Mouse (Mus musculus): ENCODE measurements around the gene Nprl3. TPM values are rescaled to one million over a fixed set of nuclear protein-coding genes. Genes with fewer than 3 reads are reported as not detected.

Nprl3 gene
- polyA plus RNA-seq, 1 experiment from 2014 or later: 42.6 TPM

- no peaks in the 10 kb centered on the region; the same call in 1 of the 2 replicates for H3K4me1 ChIP-seq
- H3K4me3 ChIP-seq: no peak overlapping the region
- no peak overlapping the region for H3K27ac ChIP-seq (replicated peaks)
- no peak for DNase-seq (ENCODE audit: low spot score)
- 79% methylated on average over 12 of the region's 12 CpGs for WGBS
- peaks cover 39% of the 10 kb centered on the region for H3K27me3 ChIP-seq (ENCODE audit: low read depth, poor library complexity, severe bottlenecking)
- H3K36me3 ChIP-seq: no peaks in the 10 kb centered on the region
- H3K9me3 ChIP-seq (replicated peaks): no peaks in the 10 kb centered on the region
These were observed 11.0 kb upstream of the Nprl3 start for GRCm38 (mm10) chr11:32278458-32278957.

- Histone ChIP-seq H3K36me3 (no peaks in the 10 kb centered on the region), H3K27me3 (ENCODE audit: low read depth, poor library complexity, severe bottlenecking) (peaks cover 39% of the 10 kb centered on the region), H3K4me1 (no peaks in the 10 kb centered on the region; the same call in 1 of the 2 replicates), H3K4me3 (no peak overlapping the region), H3K27ac (replicated peaks) (no peak overlapping the region), H3K9me3 (replicated peaks) (no peaks in the 10 kb centered on the region)
- no peak for DNase-seq (ENCODE audit: low spot score)
- 72% methylated on average over 21 of the region's 21 CpGs for WGBS
These were observed 10.4 kb upstream of the Nprl3 start for GRCm38 (mm10) chr11:32277736-32278457.

GRCm38 (mm10) chr11:32276347-32276746, 8.8 kb upstream of the Nprl3 start, which contains the start of gene Hba-x:
Hba-x (plus strand) TSS chr11:32276400.
- WGBS: 72% methylated on average over 3 of the region's 3 CpGs
- no peak for DNase-seq (ENCODE audit: low spot score)
- peak within 1 kb of the TSS; percentile 42; the same call in 1 of the 2 replicates for H3K27ac ChIP-seq (replicated peaks)

GRCm38 (mm10) chr11:32271178-32271577, 3.7 kb upstream of the Nprl3 start:
- Histone ChIP-seq H3K27me3 (ENCODE audit: low read depth, poor library complexity, severe bottlenecking) (0 out of 2 replicates have a peak, but pooled peaks cover 11% of the 10 kb centered on the region), H3K9me3 (replicated peaks) (no peaks in the 10 kb centered on the region), H3K27ac (replicated peaks) (no peak overlapping the region), H3K4me3 (no peak overlapping the region), H3K36me3 (no peaks in the 10 kb centered on the region), H3K4me1 (peaks cover 17% of the 10 kb centered on the region)
- DNase-seq (ENCODE audit: low spot score): no peak
- 55% methylated on average over 4 of the region's 4 CpGs for WGBS

More at GRCm38 (mm10) chr11:32276347-32276746, 8.8 kb upstream of the Nprl3 start, which contains the start of gene Hba-x:
- no peaks in the 10 kb centered on the region; the same call in 1 of the 2 replicates for H3K4me1 ChIP-seq
- H3K4me3 ChIP-seq: no peak within 1 kb of the TSS
- peaks cover 41% of the 10 kb centered on the region for H3K27me3 ChIP-seq (ENCODE audit: low read depth, poor library complexity, severe bottlenecking)
- no peaks in the 10 kb centered on the region for H3K36me3 ChIP-seq
- H3K9me3 ChIP-seq (replicated peaks): no peaks in the 10 kb centered on the region

- 82% methylated on average over 5 of the region's 5 CpGs for WGBS
- Histone ChIP-seq H3K4me3 (no peak overlapping the region), H3K36me3 (no peaks in the 10 kb centered on the region), H3K27ac (replicated peaks) (peak overlapping the region; percentile 97), H3K27me3 (ENCODE audit: low read depth, poor library complexity, severe bottlenecking) (0 out of 2 replicates have a peak, but pooled peaks cover 9% of the 10 kb centered on the region), H3K4me1 (peaks cover 21% of the 10 kb centered on the region), H3K9me3 (replicated peaks) (no peaks in the 10 kb centered on the region)
- DNase-seq (ENCODE audit: low spot score): no peak
These were observed 1.4 kb upstream of the Nprl3 start for GRCm38 (mm10) chr11:32268952-32269351.

- DNase-seq (ENCODE audit: low spot score): no peak
- Histone ChIP-seq H3K4me3 (peak overlapping the region; percentile 78), H3K9me3 (replicated peaks) (no peaks in the 10 kb centered on the region), H3K27ac (replicated peaks) (peak overlapping the region; percentile 97), H3K27me3 (ENCODE audit: low read depth, poor library complexity, severe bottlenecking) (0 out of 2 replicates have a peak, but pooled peaks cover 9% of the 10 kb centered on the region), H3K4me1 (peaks cover 21% of the 10 kb centered on the region), H3K36me3 (peaks cover 2% of the 10 kb centered on the region; the same call in 1 of the 2 replicates)
- WGBS: 22% methylated on average over 5 of the region's 5 CpGs
These were observed 457 bp upstream of the Nprl3 start for GRCm38 (mm10) chr11:32267964-32268363.

GRCm38 (mm10) chr11:32266776-32267175, 731 bp downstream of the Nprl3 start:
- Histone ChIP-seq H3K4me1 (peaks cover 21% of the 10 kb centered on the region), H3K27ac (replicated peaks) (peak overlapping the region; percentile 97), H3K27me3 (ENCODE audit: low read depth, poor library complexity, severe bottlenecking) (0 out of 2 replicates have a peak, but pooled peaks cover 9% of the 10 kb centered on the region), H3K36me3 (peaks cover 13% of the 10 kb centered on the region), H3K9me3 (replicated peaks) (no peaks in the 10 kb centered on the region), H3K4me3 (peak overlapping the region; percentile 78)
- DNase-seq (ENCODE audit: low spot score): no peak
- WGBS: 32% methylated on average over 6 of the region's 6 CpGs

GRCm38 (mm10) chr11:32266194-32266593, 1.3 kb downstream of the Nprl3 start:
- DNase-seq (ENCODE audit: low spot score): no peak
- peak overlapping the region; percentile 14; the same call in 1 of the 2 replicates for H3K4me3 ChIP-seq
- H3K27ac ChIP-seq (replicated peaks): 0 out of 2 replicates have a peak overlapping the region, but pooled peaks have one; percentile 17
- peaks cover 15% of the 10 kb centered on the region for H3K36me3 ChIP-seq
- H3K9me3 ChIP-seq (replicated peaks): no peaks in the 10 kb centered on the region
- 0 out of 2 replicates have a peak, but pooled peaks cover 5% of the 10 kb centered on the region for H3K27me3 ChIP-seq (ENCODE audit: low read depth, poor library complexity, severe bottlenecking)
- peaks cover 21% of the 10 kb centered on the region for H3K4me1 ChIP-seq
- 95% methylated on average over 6 of the region's 6 CpGs for WGBS

- no peak for DNase-seq (ENCODE audit: low spot score)
- Histone ChIP-seq H3K27me3 (ENCODE audit: low read depth, poor library complexity, severe bottlenecking) (0 out of 2 replicates have a peak, but pooled peaks cover 5% of the 10 kb centered on the region), H3K36me3 (peaks cover 25% of the 10 kb centered on the region), H3K27ac (replicated peaks) (no peak overlapping the region), H3K4me3 (no peak overlapping the region), H3K9me3 (replicated peaks) (no peaks in the 10 kb centered on the region), H3K4me1 (peaks cover 21% of the 10 kb centered on the region)
- 94% methylated on average over 3 of the region's 3 CpGs for WGBS
These were observed 2.3 kb downstream of the Nprl3 start for GRCm38 (mm10) chr11:32265117-32265738.

GRCm38 (mm10) chr11:32262674-32263415, 4.7 kb downstream of the Nprl3 start:
- H3K4me3 ChIP-seq: no peak overlapping the region
- no peaks in the 10 kb centered on the region for H3K9me3 ChIP-seq (replicated peaks)
- peaks cover 42% of the 10 kb centered on the region for H3K36me3 ChIP-seq
- 90% methylated on average over 10 of the region's 10 CpGs for WGBS
- DNase-seq (ENCODE audit: low spot score): no peak
- H3K27ac ChIP-seq (replicated peaks): no peak overlapping the region
- H3K4me1 ChIP-seq: peaks cover 16% of the 10 kb centered on the region
- H3K27me3 ChIP-seq (ENCODE audit: low read depth, poor library complexity, severe bottlenecking): no peaks in the 10 kb centered on the region

GRCm38 (mm10) chr11:32256566-32256965, 10.9 kb downstream of the Nprl3 start:
- peaks cover 76% of the 10 kb centered on the region for H3K36me3 ChIP-seq
- DNase-seq (ENCODE audit: low spot score): no peak
- no peaks in the 10 kb centered on the region for H3K9me3 ChIP-seq (replicated peaks)
- H3K4me1 ChIP-seq: no peaks in the 10 kb centered on the region
- H3K27ac ChIP-seq (replicated peaks): peak overlapping the region; percentile 52; the same call in 1 of the 2 replicates
- no peak overlapping the region for H3K4me3 ChIP-seq
- WGBS: 90% methylated on average over 3 of the region's 3 CpGs
- no peaks in the 10 kb centered on the region for H3K27me3 ChIP-seq (ENCODE audit: low read depth, poor library complexity, severe bottlenecking)

- H3K27ac ChIP-seq (replicated peaks): 0 out of 2 replicates have a peak overlapping the region, but pooled peaks have one; percentile 52
- H3K27me3 ChIP-seq (ENCODE audit: low read depth, poor library complexity, severe bottlenecking): no peaks in the 10 kb centered on the region
- no peaks in the 10 kb centered on the region for H3K4me1 ChIP-seq
- no peaks in the 10 kb centered on the region for H3K9me3 ChIP-seq (replicated peaks)
- no peak overlapping the region for H3K4me3 ChIP-seq
- no peak for DNase-seq (ENCODE audit: low spot score)
- H3K36me3 ChIP-seq: peaks cover 79% of the 10 kb centered on the region
- 97% methylated on average over 1 of the region's 1 CpGs for WGBS
These were observed 11.4 kb downstream of the Nprl3 start for GRCm38 (mm10) chr11:32256146-32256545.

Data from midbrain, embryonic 10.5 days (tissue).